ENCODE assay signal across 42 mouse cellular contexts in the genomic region with DNA sequence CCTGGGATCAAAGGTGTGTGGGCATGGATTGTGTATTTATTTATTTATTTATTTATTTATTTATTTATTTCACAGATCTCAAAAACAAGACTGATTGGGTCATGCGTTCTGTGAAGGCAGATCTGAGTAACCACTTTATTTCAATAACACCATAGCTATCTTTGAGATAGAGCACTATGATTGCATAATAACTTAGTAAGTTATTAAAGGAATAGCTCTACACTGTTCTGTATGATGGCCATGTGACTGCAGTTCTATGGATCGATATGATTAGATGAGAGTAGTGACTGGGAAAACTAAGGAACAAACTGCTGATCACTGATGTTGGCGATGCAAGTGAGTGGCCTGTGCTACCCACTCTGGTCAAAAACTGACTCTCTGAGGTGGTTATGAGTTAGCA. TPM values are rescaled to one million over a fixed set of nuclear protein-coding genes. Genes with fewer than 3 reads are reported as not detected.
"Had no signal": no experiment of that assay in that cellular context is flagged by ENCODE, and none has a peak within 500 bp of the region (broad histone marks: within the 10 kb centered on the region; RNA-seq: fewer than 3 reads in every experiment).

No protein-coding gene starts in this region.

- H3K4me2 ChIP-seq: heart, embryonic 11.5 days; heart, embryonic 12.5 days; heart, embryonic 13.5 days; heart, embryonic 15.5 days; hindbrain, embryonic 12.5 days; hindbrain, embryonic 13.5 days; hindbrain, embryonic 15.5 days; kidney, embryonic 15.5 days had no signal

- DNase-seq: heart, adult 2 months; heart, postnatal 10 days; heart, postnatal 14 days; heart, postnatal 36 days; heart, postnatal 4 days; kidney, adult 11 months; kidney, adult 18-20 months; kidney, adult 2 months; kidney, adult 8-10 months; kidney, adult 9 months; kidney, postnatal 10 days; kidney, postnatal 14 days; kidney, postnatal 25 days; kidney, postnatal 36 days; layer of hippocampus, adult 9-11 months; layer of hippocampus, postnatal 36 days had no signal

- H3K9me3 ChIP-seq: heart, embryonic 10.5 days; heart, embryonic 12.5 days; heart, embryonic 13.5 days; heart, embryonic 15.5 days; hindbrain, embryonic 10.5 days; hindbrain, embryonic 12.5 days; hindbrain, embryonic 13.5 days; hindbrain, embryonic 15.5 days; kidney, embryonic 15.5 days had no signal

- ATAC-seq: hindbrain, embryonic 16.5 days; hindbrain, postnatal 0 days; inflammation-experienced regulatory T-cells, adult 6 months had no signal

- H3K36me3 ChIP-seq: heart, embryonic 10.5 days; heart, embryonic 12.5 days; heart, embryonic 13.5 days; heart, embryonic 15.5 days; hindbrain, embryonic 10.5 days; hindbrain, embryonic 12.5 days; hindbrain, embryonic 13.5 days; hindbrain, embryonic 15.5 days; kidney, embryonic 15.5 days had no signal

- H3K4me3 ChIP-seq: heart, adult 2 months; heart, embryonic 10.5 days; heart, embryonic 12.5 days; heart, embryonic 13.5 days; heart, embryonic 15.5 days; hindbrain, embryonic 10.5 days; hindbrain, embryonic 12.5 days; hindbrain, embryonic 13.5 days; hindbrain, embryonic 15.5 days; kidney, embryonic 15.5 days; layer of hippocampus, adult 2 months; left cerebral cortex, adult 2 months had no signal

- H3K27ac ChIP-seq: heart, adult 2 months; heart, embryonic 10.5 days; heart, embryonic 13.5 days; heart, embryonic 15.5 days; hindbrain, embryonic 10.5 days; hindbrain, embryonic 12.5 days; hindbrain, embryonic 13.5 days; hindbrain, embryonic 15.5 days; hindbrain, postnatal 0 days; kidney, embryonic 15.5 days; kidney, postnatal 0 days; layer of hippocampus, adult 2 months; left cerebral cortex, adult 2 months had no signal

- H3K9ac ChIP-seq: heart, embryonic 12.5 days; heart, embryonic 13.5 days; heart, embryonic 15.5 days; hindbrain, embryonic 12.5 days; hindbrain, embryonic 13.5 days; hindbrain, embryonic 15.5 days; kidney, embryonic 15.5 days had no signal

RNA-seq across cellular contexts. Expression of gene Dlx5, which starts 4.3 kb away (rescaled TPM):
- total RNA-seq: hematopoietic stem cell, adult 5-6 weeks; hindbrain, postnatal 0 days had no signal
- polyA plus RNA-seq: hindbrain, embryonic 16.5 days; hindbrain, postnatal 0 days; inflammation-experienced regulatory T-cells, adult 6 months; kidney, adult 2 months had no signal

RNA-seq across cellular contexts. Expression of gene Dlx6, which starts 23.1 kb away (rescaled TPM):
- total RNA-seq: heart, adult 2 months; heart, adult 8-10 months; heart, postnatal 14 days; heart, postnatal 25 days; heart, postnatal 36 days; heart, postnatal 4 days; hematopoietic stem cell, adult 5-6 weeks; hindbrain, postnatal 0 days had no signal
- polyA plus RNA-seq: heart, adult 2 months; heart, embryonic 12.5 days; heart, embryonic 13.5 days; heart, embryonic 14.5 days; heart, embryonic 16.5 days; heart, postnatal 0 days; hindbrain, embryonic 13.5 days; hindbrain, embryonic 16.5 days; hindbrain, postnatal 0 days; inflammation-experienced regulatory T-cells, adult 6 months; intestine, embryonic 14.5 days; kidney, adult 2 months; kidney, embryonic 14.5 days; kidney, embryonic 15.5 days; kidney, embryonic 16.5 days; kidney, postnatal 0 days; large intestine, adult 2 months had no signal
